9 mouse cellular contexts compared by ENCODE assay signal in the genomic region with DNA sequence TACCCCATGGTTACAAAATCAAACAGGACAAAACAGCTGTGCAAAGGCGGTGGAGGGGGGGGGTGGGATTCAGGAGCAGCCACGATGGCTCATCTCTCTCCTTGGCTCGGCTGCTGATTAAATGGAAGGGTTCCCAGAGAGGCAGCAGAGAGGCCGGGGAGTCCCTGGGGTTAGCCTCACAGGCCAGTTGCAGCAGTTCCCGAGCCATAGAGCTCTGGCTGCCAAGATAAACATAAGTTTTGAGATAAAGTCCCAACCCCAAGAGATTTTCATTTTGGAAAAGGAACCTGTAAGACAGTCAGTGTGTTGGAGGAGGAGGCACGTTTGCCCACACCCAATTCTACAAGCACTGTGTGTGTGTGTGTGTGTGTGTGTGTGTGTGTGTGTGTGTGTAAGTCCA.
A peak's percentile ranks its signal among the peaks of the same experiment; 100 is the strongest.
DNase-seq lines count a peak whose midpoint lies in the region; ATAC-seq lines count a peak whose summit lies in the region.
"Had no signal": no experiment of that assay in that cellular context is flagged by ENCODE, and none has a peak within 500 bp of the region (broad histone marks: within the 10 kb centered on the region; RNA-seq: fewer than 3 reads in every experiment).

No protein-coding gene starts in this region.

- intact Hi-C loops in gastrocnemius, postnatal 36 days (cut with DNase I), result no loop called here

- 51% methylated on average over 6 of the region's 6 CpGs for WGBS in limb, embryonic 13.5 days
- 76% methylated on average over 6 of the region's 6 CpGs for WGBS in limb, embryonic 10.5 days
- 40% methylated on average over 6 of the region's 6 CpGs for WGBS in kidney, embryonic 16.5 days

- H3K9me3 ChIP-seq in limb, embryonic 13.5 days, result no peaks in the 10 kb centered on the region
- no peaks in the 10 kb centered on the region for H3K9me3 ChIP-seq in limb, embryonic 10.5 days (replicated peaks)
- H3K9me3 ChIP-seq in kidney, embryonic 16.5 days (ENCODE audit: low read length), result no peaks in the 10 kb centered on the region
- H3K9me3 ChIP-seq: liver, embryonic 15.5 days had no signal

- H3K27me3 ChIP-seq in limb, embryonic 13.5 days, result no peaks in the 10 kb centered on the region
- H3K27me3 ChIP-seq in limb, embryonic 10.5 days (ENCODE audit: low read depth, poor library complexity, severe bottlenecking), result no peaks in the 10 kb centered on the region
- no peaks in the 10 kb centered on the region for H3K27me3 ChIP-seq in kidney, embryonic 16.5 days (ENCODE audit: insufficient read depth, low read length)
- H3K27me3 ChIP-seq: liver, embryonic 15.5 days had no signal

- no peak overlapping the region for H3K4me2 ChIP-seq in limb, embryonic 13.5 days (replicated peaks)
- H3K4me2 ChIP-seq in kidney, embryonic 16.5 days (replicated peaks; ENCODE audit: low read depth, low read length), result no peak overlapping the region
- H3K4me2 ChIP-seq: liver, embryonic 15.5 days had no signal

- no peak overlapping the region for H3K4me3 ChIP-seq in limb, embryonic 13.5 days
- no peak overlapping the region for H3K4me3 ChIP-seq in limb, embryonic 10.5 days
- no peak overlapping the region for H3K4me3 ChIP-seq in kidney, embryonic 16.5 days (ENCODE audit: low read length)
- H3K4me3 ChIP-seq: liver, embryonic 15.5 days had no signal

- H3K9ac ChIP-seq in limb, embryonic 13.5 days, result no peak overlapping the region
- no peak overlapping the region for H3K9ac ChIP-seq in kidney, embryonic 16.5 days (replicated peaks; ENCODE audit: low read length)
- H3K9ac ChIP-seq: liver, embryonic 15.5 days had no signal

- H3K36me3 ChIP-seq in limb, embryonic 13.5 days, result peaks cover 7% of the 10 kb centered on the region; the same call in 1 of the 2 replicates
- H3K36me3 ChIP-seq in limb, embryonic 10.5 days, result no peaks in the 10 kb centered on the region
- H3K36me3 ChIP-seq in kidney, embryonic 16.5 days (ENCODE audit: insufficient read depth, low read length), result no peaks in the 10 kb centered on the region
- H3K36me3 ChIP-seq: liver, embryonic 15.5 days had no signal

- no peak overlapping the region for H3K27ac ChIP-seq in limb, embryonic 13.5 days
- no peak overlapping the region for H3K27ac ChIP-seq in limb, embryonic 10.5 days
- H3K27ac ChIP-seq in kidney, embryonic 16.5 days (ENCODE audit: low read length), result no peak overlapping the region
- H3K27ac ChIP-seq: liver, embryonic 15.5 days had no signal

- DNase-seq in limb, embryonic 10.5 days (ENCODE audit: low spot score), result no peak
- DNase-seq in gastrocnemius, postnatal 36 days, result peak; percentile 36 to 72
- DNase-seq in skeletal muscle tissue, adult 2 months (ENCODE audit: low read depth, low spot score), result peak; percentile 73
- no peak for DNase-seq in right cerebral cortex, postnatal 14 days
- DNase-seq in layer of hippocampus, postnatal 14 days (ENCODE audit: low spot score in 2 of 2), result no peak

- 0 out of 2 replicates have a peak, but pooled peaks have one; percentile 10 for ATAC-seq in limb, embryonic 13.5 days (ENCODE audit: low FRiP score, low read depth)
- peak; percentile 72; the same call in 1 of the 2 replicates for ATAC-seq in kidney, embryonic 16.5 days (ENCODE audit: low FRiP score, low TSS enrichment)
- ATAC-seq in erythroblast, adult 5-6 weeks (replicated peaks; ENCODE audit: low FRiP score, poor library complexity, severe bottlenecking), result no peak

- H3K4me1 ChIP-seq in limb, embryonic 13.5 days, result peaks cover 21% of the 10 kb centered on the region
- H3K4me1 ChIP-seq in limb, embryonic 10.5 days, result peaks cover 10% of the 10 kb centered on the region; the same call in 1 of the 2 replicates
- H3K4me1 ChIP-seq in kidney, embryonic 16.5 days (ENCODE audit: insufficient read depth, low read length), result 0 out of 2 replicates have a peak, but pooled peaks cover 5% of the 10 kb centered on the region
- H3K4me1 ChIP-seq: liver, embryonic 15.5 days had no signal

Comparison
In these comparisons a context has a peak if more than half of its experiments do, and no peak if none do; other contexts are left out.
1. DNase-seq: peak in gastrocnemius, postnatal 36 days (2 of 2) and skeletal muscle tissue, adult 2 months (single experiment); none in limb, embryonic 10.5 days (single experiment), right cerebral cortex, postnatal 14 days (single experiment) and layer of hippocampus, postnatal 14 days (0 of 2).